Mouse (Mus musculus) myocyte (in vitro differentiated cells): Measurements from ENCODE around the gene Wnt6. TPM values are rescaled to one million over a fixed set of nuclear protein-coding genes. Genes with fewer than 3 reads are reported as not detected.
"Not testable (repeated sequence)": the region's sequence is repeated elsewhere in the genome, so short reads cannot be mapped to it uniquely, and the experiment has no call there.

Experiments used
- H3K27me3 ChIP-seq: one replicate; pipeline ENCODE4 v1.6.1; 2011; ENCODE audit not compliant: control insufficient read depth, insufficient read depth, insufficient read length
- H3K36me3 ChIP-seq: one replicate; pipeline ENCODE4 v1.6.1; 2011; ENCODE audit not compliant: control insufficient read depth, insufficient read depth
- H3K4me2 ChIP-seq: one replicate; pipeline ENCODE4 v1.6.1; 2011; ENCODE audit warnings: low read depth, control low read depth
- H3K4me3 ChIP-seq: one replicate; pipeline ENCODE4 v1.5.1; 2011; ENCODE audit warnings: mild to moderate bottlenecking, control low read depth, moderate library complexity
- H3K79me2 ChIP-seq: one replicate; pipeline ENCODE4 v1.6.1; 2011; ENCODE audit not compliant: control insufficient read depth, insufficient read depth
- H3ac ChIP-seq: one replicate; pipeline ENCODE4 v1.6.1; 2011; ENCODE audit not compliant: control insufficient read depth, insufficient read length
- CEBPB ChIP-seq: IDR thresholded peaks from 2 replicates; pipeline ENCODE4 v1.6.1; 2011; ENCODE audit warnings: mild to moderate bottlenecking, moderate library complexity; ENCODE audit not compliant: poor library complexity, insufficient read depth, severe bottlenecking
- E2F4 ChIP-seq: IDR thresholded peaks from one replicate; pipeline ENCODE4 v1.6.1; 2011; ENCODE audit warnings: mild to moderate bottlenecking, control low read depth, moderate library complexity; ENCODE audit not compliant: insufficient read depth
- MAX ChIP-seq: IDR thresholded peaks from one replicate; pipeline ENCODE4 v1.6.1; 2011; ENCODE audit warnings: low read depth, mild to moderate bottlenecking, control low read depth
- MYOD1 ChIP-seq, 3 experiments: IDR thresholded peaks; one replicate each; pipeline ENCODE4 v1.6.1; 2011; ENCODE audit warnings: control low read depth in 2 of 3, low read depth in 2 of 3, mild to moderate bottlenecking in 2 of 3, moderate library complexity in 1 of 3; ENCODE audit not compliant: insufficient read length in 2 of 3, control insufficient read depth in 1 of 3
- MYOG ChIP-seq, 3 experiments: IDR thresholded peaks; one replicate each; pipeline ENCODE4 v1.6.1; 2011; ENCODE audit warnings: control low read depth in 2 of 3, low read depth in 2 of 3, mild to moderate bottlenecking in 2 of 3; ENCODE audit not compliant: insufficient read length in 2 of 3, control insufficient read depth in 1 of 3, insufficient read depth in 1 of 3
- POLR2A ChIP-seq: IDR thresholded peaks from one replicate; pipeline ENCODE4 v1.6.1; 2011; ENCODE audit warnings: low read depth, mild to moderate bottlenecking, control low read depth, moderate library complexity; ENCODE audit not compliant: insufficient read length
- POLR2AphosphoS2 ChIP-seq: IDR thresholded peaks from one replicate; pipeline ENCODE4 v1.6.1; 2011; ENCODE audit warnings: low read depth, control low read depth; ENCODE audit not compliant: insufficient read length
- REST ChIP-seq: IDR thresholded peaks from one replicate; pipeline ENCODE4 v1.6.1; 2011; ENCODE audit warnings: mild to moderate bottlenecking, control low read depth, moderate library complexity; ENCODE audit not compliant: insufficient read depth, insufficient read length
- SRF ChIP-seq: IDR thresholded peaks from one replicate; pipeline ENCODE4 v1.6.1; 2011; ENCODE audit warnings: low read depth; ENCODE audit not compliant: control insufficient read depth, insufficient read length
- TCF12 ChIP-seq: IDR thresholded peaks from one replicate; pipeline ENCODE4 v1.6.1; 2011; ENCODE audit warnings: mild to moderate bottlenecking, control low read depth; ENCODE audit not compliant: poor library complexity, insufficient read depth, severe bottlenecking
- TCF3 ChIP-seq: IDR thresholded peaks from one replicate; pipeline ENCODE4 v1.6.1; 2011; ENCODE audit warnings: low read depth, control low read depth; ENCODE audit not compliant: insufficient read length
- USF1 ChIP-seq: IDR thresholded peaks from one replicate; pipeline ENCODE4 v1.6.1; 2011; ENCODE audit warnings: low read depth, mild to moderate bottlenecking, control low read depth, moderate library complexity
- polyA plus RNA-seq: library from polyadenylated mRNA; unstranded; fragments of >200 nt; fragmentation: generic; extraction: Trizol; gene quantifications from one replicate; pipeline ENCODE4 v1.2.1, GENCODE M21; 2012; ENCODE audit warnings: missing spikeins

Wnt6 gene
- polyA plus RNA-seq, 1 experiment: 3.1 TPM

- H3K27me3 ChIP-seq: no peaks in the 10 kb centered on the region
- peak overlapping the region; percentile 8 for H3K4me3 ChIP-seq
- peak overlapping the region; percentile 97 for H3K4me2 ChIP-seq
- TF ChIP-seq MYOG (IDR thresholded peaks at IDR 0.05; ENCODE audit: control insufficient read depth in 1 of 3, insufficient read depth in 1 of 3, insufficient read length in 2 of 3, low read depth in 2 of 3): peak in 1 of 3 experiments; percentile 19
- no peak for TF ChIP-seq MYOD1 (IDR thresholded peaks at IDR 0.05; ENCODE audit: control insufficient read depth in 1 of 3, insufficient read length in 2 of 3, low read depth in 2 of 3)
- H3K79me2 ChIP-seq: no peaks in the 10 kb centered on the region
- no peaks in the 10 kb centered on the region for H3K36me3 ChIP-seq
- no peak overlapping the region for H3ac ChIP-seq
Observed at GRCm38 (mm10) chr1:74807551-74808071, 35.9 kb downstream of the Wnt6 start.

- H3K27me3 ChIP-seq: no peaks in the 10 kb centered on the region
- H3ac ChIP-seq: no peak overlapping the region
- no peaks in the 10 kb centered on the region for H3K36me3 ChIP-seq
- H3K4me3 ChIP-seq: peak overlapping the region; percentile 2
- H3K4me2 ChIP-seq: peak overlapping the region; percentile 97
- TF ChIP-seq MYOD1 (IDR thresholded peaks at IDR 0.05; ENCODE audit: control insufficient read depth in 1 of 3, insufficient read length in 2 of 3, low read depth in 2 of 3) (peak in 1 of 3 experiments; percentile 36), MYOG (IDR thresholded peaks at IDR 0.05; ENCODE audit: control insufficient read depth in 1 of 3, insufficient read depth in 1 of 3, insufficient read length in 2 of 3, low read depth in 2 of 3) (peak in 1 of 3 experiments; percentile 13), TCF12 (no peak), REST (no peak), SRF (no peak), E2F4 (no peak), POLR2A (no peak), CEBPB (no peak), MAX (no peak), TCF3 (no peak), POLR2AphosphoS2 (no peak)
- H3K79me2 ChIP-seq: no peaks in the 10 kb centered on the region
Observed at GRCm38 (mm10) chr1:74808078-74808477, 36.4 kb downstream of the Wnt6 start.

GRCm38 (mm10) chr1:74809007-74809406, 37.3 kb downstream of the Wnt6 start:
- Histone ChIP-seq H3K79me2 (no peaks in the 10 kb centered on the region), H3ac (no peak overlapping the region), H3K36me3 (no peaks in the 10 kb centered on the region), H3K4me3 (no peak overlapping the region), H3K4me2 (no peak overlapping the region), H3K27me3 (no peaks in the 10 kb centered on the region)
- TF ChIP-seq MYOG (IDR thresholded peaks at IDR 0.05; ENCODE audit: control insufficient read depth in 1 of 3, insufficient read depth in 1 of 3, insufficient read length in 2 of 3, low read depth in 2 of 3) (peak in 1 of 3 experiments; percentile 26), POLR2A (no peak), MAX (no peak), MYOD1 (IDR thresholded peaks at IDR 0.05; ENCODE audit: control insufficient read depth in 1 of 3, insufficient read length in 2 of 3, low read depth in 2 of 3) (peak in 2 of 3 experiments; percentile 38 to 66)

DNA sequence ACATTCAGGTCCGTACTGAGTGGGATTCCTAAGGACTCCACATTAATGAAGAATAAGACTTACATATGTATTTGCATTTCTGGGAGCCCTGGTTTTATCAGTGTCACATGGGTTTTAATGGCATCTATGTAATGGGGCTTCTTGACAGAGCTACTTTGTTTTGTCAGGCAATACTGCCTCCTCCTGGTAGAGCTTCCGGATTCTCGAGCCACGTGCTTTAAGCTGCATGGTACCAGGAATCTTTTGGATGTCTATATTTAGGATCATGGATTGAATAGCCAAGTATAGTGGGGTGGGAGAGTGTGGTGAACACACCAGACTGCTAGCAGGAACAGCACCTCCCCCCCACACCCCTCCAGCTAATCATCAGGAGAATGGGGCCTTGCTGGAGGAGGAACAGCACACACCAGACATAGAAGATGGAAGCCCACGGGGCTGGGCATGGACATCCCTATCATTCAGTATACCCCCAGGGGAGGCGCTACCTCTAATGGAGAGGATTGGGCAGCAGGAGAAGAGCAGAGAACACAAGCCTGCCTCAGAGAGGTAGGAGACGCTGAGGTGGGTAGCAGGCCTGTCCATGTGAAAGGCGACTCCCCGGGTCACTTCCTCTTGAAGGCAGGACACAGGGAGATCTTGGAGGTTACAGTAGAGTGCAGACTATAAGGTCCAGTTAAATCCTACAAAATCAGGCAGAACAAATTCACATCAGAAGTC, 43.4 kb downstream of the Wnt6 start:
- Histone ChIP-seq H3ac (no peak overlapping the region), H3K27me3 (no peaks in the 10 kb centered on the region), H3K4me3 (no peak overlapping the region), H3K79me2 (no peaks in the 10 kb centered on the region), H3K4me2 (no peak overlapping the region), H3K36me3 (no peaks in the 10 kb centered on the region)
- TF ChIP-seq REST (no peak), TCF12 (no peak), MYOD1 (IDR thresholded peaks at IDR 0.05; ENCODE audit: control insufficient read depth in 1 of 3, insufficient read length in 2 of 3, low read depth in 2 of 3) (no peak), POLR2AphosphoS2 (no peak), TCF3 (no peak), MAX (no peak), POLR2A (no peak), E2F4 (no peak), USF1 (no peak), MYOG (IDR thresholded peaks at IDR 0.05; ENCODE audit: control insufficient read depth in 1 of 3, insufficient read depth in 1 of 3, insufficient read length in 2 of 3, low read depth in 2 of 3) (no peak), SRF (no peak), CEBPB (no peak)

- H3K36me3 ChIP-seq, H3K4me2 ChIP-seq, H3K27me3 ChIP-seq, H3ac ChIP-seq, H3K4me3 ChIP-seq, H3K79me2 ChIP-seq: not testable (repeated sequence)
Observed at GRCm38 (mm10) chr1:74815965-74816364, 44.3 kb downstream of the Wnt6 start.
